Mouse (Mus musculus) effector memory CD4-positive, alpha-beta T cell, adult 7 months (primary cell): Measurements from ENCODE around the gene Aptx. TPM values are rescaled to one million over a fixed set of nuclear protein-coding genes. Genes with fewer than 3 reads are reported as not detected.

Source experiments
- polyA plus RNA-seq: library from polyadenylated mRNA; unstranded; fragments of 100-300 nt; shearing (Covaris generic); gene quantifications from one replicate; pipeline ENCODE4 v1.2.1, GENCODE M21; 2017

The Aptx gene
- 32.8 TPM for polyA plus RNA-seq

DNA sequence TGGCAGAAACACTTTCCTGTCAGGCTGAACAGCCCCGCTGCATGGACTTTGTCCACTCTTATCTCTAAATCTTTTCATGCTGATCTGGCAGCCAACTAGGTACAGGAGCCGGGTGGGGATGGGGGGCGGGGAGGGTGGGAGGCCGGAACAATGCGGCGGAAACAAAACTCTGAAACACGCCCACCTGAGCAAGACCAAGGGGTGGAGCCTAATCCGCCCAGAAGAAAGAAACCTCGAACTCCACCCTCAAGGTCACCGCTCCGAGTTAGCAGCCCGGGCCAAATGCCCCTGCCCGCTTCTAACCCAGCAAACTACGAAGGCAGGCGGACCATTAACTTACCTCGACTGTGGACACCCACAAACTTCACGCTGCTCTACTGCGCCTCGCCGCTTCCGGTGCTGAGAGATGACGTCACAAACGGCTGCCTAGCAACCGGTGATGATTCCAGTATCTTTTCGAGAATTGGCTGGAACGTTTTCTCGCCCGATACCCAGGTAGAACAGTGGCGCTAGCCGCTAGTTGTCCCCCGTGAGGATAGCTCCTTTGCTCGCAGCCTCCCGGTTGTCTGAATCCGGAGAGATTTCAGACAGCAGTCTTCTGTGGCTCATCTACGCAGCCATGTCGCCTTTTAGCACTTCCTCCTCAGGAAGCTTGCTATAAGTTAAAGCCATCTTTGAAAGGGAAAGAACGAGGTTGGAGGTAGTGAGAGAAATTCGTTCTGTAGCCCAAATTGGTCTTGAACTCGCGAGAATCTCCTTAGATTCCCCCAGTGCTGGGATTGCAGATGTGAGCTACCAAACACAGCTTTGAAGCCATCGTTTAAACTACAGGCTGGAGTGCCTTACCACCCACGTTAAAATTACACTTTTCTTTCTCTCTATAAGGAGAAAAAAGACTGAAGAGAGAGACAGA lies at the start of gene Aptx:
Gene Aptx (minus strand): TSS at position 398 of the 913 bp plus-strand sequence.

DNA sequence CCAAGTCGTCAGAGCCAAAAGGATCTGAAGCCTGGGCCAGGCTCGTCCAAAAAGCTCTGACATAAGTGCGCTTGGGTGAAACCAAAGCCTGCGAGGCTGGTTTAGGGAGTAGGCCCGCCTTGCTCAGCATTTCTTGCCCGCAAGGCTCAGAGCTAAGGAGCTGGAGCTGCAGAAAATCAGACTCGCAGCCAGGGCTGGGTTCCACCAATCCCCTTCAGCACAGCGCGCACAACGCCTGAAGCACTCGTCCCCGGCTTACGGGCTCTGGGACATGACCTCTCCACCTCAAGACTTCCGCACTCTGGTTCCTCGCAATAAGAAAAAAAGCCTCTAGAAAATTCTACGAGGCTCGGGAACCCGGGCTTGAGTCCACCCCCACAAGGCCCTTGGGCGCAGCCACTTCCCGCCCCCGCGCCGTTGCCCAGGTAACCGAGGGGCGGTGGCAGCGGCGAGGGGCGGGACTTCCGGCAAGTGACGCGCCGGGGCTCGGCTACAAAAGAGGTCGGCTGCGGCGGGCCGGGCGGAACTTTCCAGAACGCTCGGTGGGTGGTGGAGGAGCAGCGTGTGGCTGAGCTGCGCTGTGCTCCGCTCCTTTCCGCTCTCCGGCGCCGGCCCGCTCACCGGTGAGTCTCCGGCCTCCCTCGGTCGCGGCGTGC lies 19.1 kb upstream of the Aptx start, which contains the start of gene Dnaja1:
Gene Dnaja1 (plus strand): TSS at position 140 of the 656 bp plus-strand sequence.

Other genes with a start within 250 kb of the Aptx start
- gene Tmem215, start 231.0 kb downstream of the Aptx start, polyA plus RNA-seq, result 0.11 TPM
- gene Dnaja1, start 19.0 kb upstream of the Aptx start, polyA plus RNA-seq, result 695 TPM
- 91.2 TPM for gene Smu1, start 54.7 kb upstream of the Aptx start, polyA plus RNA-seq
- gene B4galt1, start 150.8 kb upstream of the Aptx start, polyA plus RNA-seq, result 105 TPM
- gene Spink4, start 216.9 kb upstream of the Aptx start, polyA plus RNA-seq, result not detected
- 166 TPM for gene Bag1, start 245.1 kb upstream of the Aptx start, polyA plus RNA-seq
- 53.3 TPM for gene Chmp5, start 245.2 kb upstream of the Aptx start, polyA plus RNA-seq